Mouse (Mus musculus) spleen, adult 2 months (tissue): Measurements from ENCODE around the gene Irs2.

Experiments
- CTCF ChIP-seq: fragments of 200-500 bp; IDR thresholded peaks from 2 replicates; pipeline ENCODE4 v1.5.1; 2011; ENCODE audit warnings: mild to moderate bottlenecking, inconsistent platforms; ENCODE audit not compliant: insufficient read depth, insufficient read length, insufficient replicate concordance; ENCODE audit errors: extremely low read depth
- POLR2A ChIP-seq: fragments of 200-500 bp; IDR thresholded peaks from 2 replicates; pipeline ENCODE4 v1.6.1; 2011; ENCODE audit warnings: low read depth, low read length, inconsistent platforms

DNA sequence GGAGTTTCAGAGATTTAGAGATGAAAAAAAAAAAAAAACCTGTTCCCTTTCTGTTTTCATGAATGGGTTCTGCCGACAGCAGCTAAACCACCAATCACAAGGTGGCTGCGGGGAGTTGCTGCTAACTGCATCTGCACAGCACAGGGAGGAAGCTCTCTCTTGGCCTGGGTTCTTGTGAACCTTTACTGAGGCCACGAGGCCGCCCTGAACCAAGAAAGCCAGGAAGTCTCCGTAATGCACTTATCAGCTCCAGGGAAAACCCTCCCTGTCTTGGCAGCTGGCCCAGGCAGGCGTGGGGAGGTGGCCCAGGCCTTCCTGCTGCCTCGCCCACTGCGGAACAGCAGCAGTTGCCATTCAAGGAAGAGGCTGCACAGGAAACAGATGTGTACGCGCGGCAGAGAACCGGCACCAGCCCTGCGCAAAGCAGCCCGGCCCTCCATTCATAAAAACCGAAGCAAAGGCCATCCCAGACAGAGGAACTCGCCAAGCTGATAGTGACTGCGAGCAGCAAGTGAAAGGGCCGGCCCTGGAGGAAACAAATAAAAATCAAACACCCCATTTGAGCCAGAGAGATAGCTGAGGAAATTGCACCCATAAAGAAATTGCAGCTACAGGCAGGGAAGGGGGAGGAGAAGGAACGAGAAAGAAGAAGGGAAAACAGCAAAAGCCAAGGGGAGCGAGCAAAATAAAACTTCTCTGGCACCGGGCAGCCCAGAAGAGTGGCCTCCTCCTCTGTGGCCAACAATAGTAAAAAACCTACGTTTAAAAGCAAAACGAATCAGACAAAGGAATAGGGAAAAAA, 62.1 kb downstream of the Irs2 start:
- TF ChIP-seq CTCF (no peak), POLR2A (no peak)
